Mouse (Mus musculus) limb, embryonic 15.5 days (tissue): Measurements from ENCODE around the gene Gm20894. TPM values are rescaled to one million over a fixed set of nuclear protein-coding genes. Genes with fewer than 3 reads are reported as not detected.
"Not testable (repeated sequence)": the region's sequence is repeated elsewhere in the genome, so short reads cannot be mapped to it uniquely, and the experiment has no call there.

ENCODE experiments used
- ATAC-seq: fragments of 200-750 bp; cut with Nextera tagmentation; 2 replicates; pipeline ENCODE4 v1.8.0; 2017; ENCODE audit warnings: low read depth, moderate TSS enrichment; ENCODE audit not compliant: insufficient number of reproducible peaks, low FRiP score, low TSS enrichment
- H3K27ac ChIP-seq: fragments of 300-500 bp; sonication (generic); 2 replicates; pipeline ENCODE4 v1.5.1; 2015; ENCODE audit warnings: moderate library complexity, mild to moderate bottlenecking, inconsistent platforms
- H3K27me3 ChIP-seq: fragments of 300-500 bp; sonication (generic); 2 replicates; pipeline ENCODE4 v1.6.1; 2015; ENCODE audit warnings: inconsistent platforms
- H3K36me3 ChIP-seq: fragments of 300-500 bp; sonication (generic); 2 replicates; pipeline ENCODE4 v1.6.1; 2015; ENCODE audit warnings: inconsistent platforms
- H3K4me1 ChIP-seq: fragments of 300-500 bp; sonication (generic); 2 replicates; pipeline ENCODE4 v1.6.1; 2015; ENCODE audit warnings: inconsistent platforms
- H3K4me2 ChIP-seq: fragments of 300-500 bp; sonication (generic); 2 replicates; pipeline ENCODE4 v1.6.1; 2015; ENCODE audit warnings: mild to moderate bottlenecking, inconsistent platforms
- H3K4me3 ChIP-seq: fragments of 300-500 bp; sonication (generic); 2 replicates; pipeline ENCODE4 v1.5.1; 2015; ENCODE audit warnings: mild to moderate bottlenecking, inconsistent platforms
- H3K9ac ChIP-seq: fragments of 300-500 bp; sonication (generic); 2 replicates; pipeline ENCODE4 v1.6.1; 2015; ENCODE audit warnings: inconsistent platforms
- H3K9me3 ChIP-seq: fragments of 300-500 bp; sonication (generic); 2 replicates; pipeline ENCODE4 v1.6.1; 2016; ENCODE audit warnings: inconsistent platforms
- WGBS: fragments of 180-500 bp; shearing (Covaris S2); methylation state at CpG from one replicate; pipeline ENCODE4 v1.1.7; 2015; 5-methylcytosine and 5-hydroxymethylcytosine counted together
- polyA plus RNA-seq: library from polyadenylated mRNA; unstranded; fragments of >200 nt; fragmentation: Nextera tagmentation; extraction: Ambion mirVana; gene quantifications from 2 replicates; pipeline ENCODE4 v1.2.1, GENCODE M21; 2015

Gm20894 gene
- not detected in 2 replicates for polyA plus RNA-seq

GRCm38 (mm10) chrY:28271412-28271811 lies at the start of gene Gm20894:
Gm20894 (minus strand) TSS chrY:28271512.
- H3K9ac ChIP-seq, H3K27ac ChIP-seq, H3K36me3 ChIP-seq, H3K4me2 ChIP-seq, H3K4me1 ChIP-seq, ATAC-seq, H3K4me3 ChIP-seq, H3K9me3 ChIP-seq, H3K27me3 ChIP-seq: not testable (repeated sequence)
- WGBS: no CpG with 5 or more reads among the region's 5 CpGs
